Mouse (Mus musculus) effector memory CD4-positive, alpha-beta T cell, adult 5 months (primary cell): ENCODE measurements around the gene Dner. TPM values are rescaled to one million over a fixed set of nuclear protein-coding genes. Genes with fewer than 3 reads are reported as not detected.

Source experiments
- polyA plus RNA-seq: library from polyadenylated mRNA; unstranded; fragments of 100-300 nt; shearing (Covaris generic); gene quantifications from one replicate; pipeline ENCODE4 v1.2.1, GENCODE M21; 2017

Gene Dner
- 0.29 TPM for polyA plus RNA-seq

DNA sequence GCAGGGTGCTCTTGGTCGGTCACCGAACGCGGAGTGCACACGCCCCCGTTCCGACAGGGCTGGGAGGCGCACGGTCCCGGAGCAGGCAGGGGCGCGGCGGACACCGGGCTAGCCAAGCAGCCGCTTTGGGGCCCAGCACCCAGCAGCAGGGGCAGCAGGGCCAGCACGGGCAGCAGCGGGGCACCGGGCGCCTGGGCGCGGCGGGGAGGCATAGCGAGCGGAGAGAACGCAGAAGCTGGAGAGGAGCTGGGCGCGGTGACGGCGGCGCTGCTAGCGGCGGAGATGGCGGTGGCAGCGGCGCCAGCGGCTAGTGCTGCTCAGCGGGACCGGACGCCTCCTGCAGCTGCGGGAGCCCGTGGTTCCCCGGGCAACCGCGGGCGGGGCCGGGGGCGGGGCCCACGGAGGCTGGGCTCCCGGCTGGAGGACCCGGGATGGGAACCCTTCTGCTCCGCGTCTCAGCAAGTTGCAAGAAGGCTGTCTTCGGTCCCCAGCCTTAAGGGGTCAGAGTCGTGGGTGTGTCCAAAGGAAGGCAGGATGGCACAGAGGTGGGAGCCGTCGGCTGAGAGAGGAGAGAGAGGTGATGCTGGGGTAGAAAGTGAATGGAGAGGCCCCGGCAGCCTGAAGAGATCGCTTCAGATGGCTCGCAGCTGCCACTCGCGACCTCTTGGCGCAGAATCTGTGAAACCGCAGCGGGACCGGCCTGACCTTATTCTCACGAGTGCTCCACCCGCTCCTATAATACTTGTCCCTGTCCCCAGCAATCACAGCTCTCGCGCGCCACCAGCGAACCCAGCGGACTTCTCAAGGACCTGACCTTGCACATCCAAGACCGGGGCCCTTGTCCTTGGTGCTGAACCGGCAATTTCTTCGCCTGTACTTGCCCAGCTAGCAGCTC, at the start of gene Dner:
TSS of gene Dner (minus strand) at position 705 of the 895 bp plus-strand sequence.

GRCm38 (mm10) chr1:84363967-84364366, 332.1 kb downstream of the Dner start, which contains the start of gene Pid1:
Gene Pid1, minus strand, starts transcription at chr1:84364180.

Other genes starting within 250 kb of the Dner start
- gene Fbxo36, start 143.6 kb upstream of the Dner start, polyA plus RNA-seq: 0.61 TPM
- 169 TPM for gene Trip12, start 144.3 kb upstream of the Dner start, polyA plus RNA-seq
- gene Slc16a14, start 238.9 kb upstream of the Dner start, polyA plus RNA-seq: not detected